Mouse (Mus musculus) left cerebral cortex, postnatal 4 days (tissue): ENCODE results near the gene Slc25a10. TPM values are rescaled to one million over a fixed set of nuclear protein-coding genes. Genes with fewer than 3 reads are reported as not detected.

Experiments used
- DNase-seq: peaks from one replicate; pipeline ENCODE4 v3.0.0-alpha.2; 2022
- intact Hi-C: fragments of 180-260 bp; cut with DNase I; formaldehyde crosslinking; loops from one replicate; pipeline ENCODE4 v1.15.1; 2025
- total RNA-seq, 2 experiments: library from RNA; stranded (reverse); gene quantifications; 2 replicates each; pipeline ENCODE4 v1.2.3; 2021

Gene Slc25a10
- total RNA-seq, 2 experiments from 2014 or later, result 27.2 to 27.6 TPM

DNA sequence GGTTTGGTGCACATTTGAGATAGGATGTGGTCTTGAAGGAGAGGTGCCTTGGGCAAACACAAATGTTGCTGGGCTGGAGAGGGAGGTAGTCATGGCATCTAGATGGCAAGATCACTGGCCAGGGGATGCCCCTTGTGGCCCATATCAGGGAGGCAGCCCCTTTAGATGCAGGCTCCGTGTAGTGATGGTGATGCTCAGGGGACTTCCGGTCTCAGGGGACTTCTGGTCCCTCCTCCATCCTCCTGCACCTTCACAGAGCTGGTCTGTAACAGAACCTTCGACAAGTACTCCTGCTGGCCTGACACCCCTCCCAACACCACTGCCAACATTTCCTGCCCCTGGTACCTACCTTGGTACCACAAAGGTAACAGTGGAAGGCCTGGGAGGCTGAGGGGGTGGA, 44.2 kb downstream of the Slc25a10 start:
- intact Hi-C loops, result no loop called here
- DNase-seq, result no peak

GRCm38 (mm10) chr11:120538485-120538884, 46.8 kb downstream of the Slc25a10 start:
- peak; percentile 95 for DNase-seq
- intact Hi-C loops, result no loop called here

GRCm38 (mm10) chr11:120538955-120539284, 47.3 kb downstream of the Slc25a10 start:
- DNase-seq, result no peak
- intact Hi-C loops, result no loop called here

GRCm38 (mm10) chr11:120539285-120540014, 47.8 kb downstream of the Slc25a10 start:
- DNase-seq, result peak; percentile 76
- intact Hi-C loops, result no loop called here

GRCm38 (mm10) chr11:120541907-120542306, 50.3 kb downstream of the Slc25a10 start:
- peak; percentile 43 for DNase-seq
- intact Hi-C loops, result no loop called here

DNA sequence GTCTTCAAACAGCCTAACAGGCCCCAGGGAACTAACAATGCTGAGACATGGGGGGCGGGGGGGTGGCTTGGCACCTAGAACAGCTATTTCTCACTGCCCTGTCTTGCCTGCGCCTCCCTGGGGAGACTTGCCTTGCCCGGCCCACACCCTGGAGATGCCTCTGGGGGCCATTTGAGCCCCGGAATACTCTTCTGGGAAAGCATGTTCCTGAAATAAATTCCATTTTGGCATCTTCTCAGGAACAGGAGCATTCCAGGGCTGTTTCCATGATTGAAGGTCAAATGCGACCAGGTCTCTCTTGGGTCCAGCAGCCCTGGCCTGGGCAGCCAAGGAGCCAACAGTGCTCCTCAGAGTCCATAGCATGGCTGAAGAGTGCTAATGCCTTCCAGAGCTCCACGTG, 50.7 kb downstream of the Slc25a10 start:
- no peak for DNase-seq
- intact Hi-C loops, result no loop called here

GRCm38 (mm10) chr11:120545964-120546363, 54.3 kb downstream of the Slc25a10 start:
- DNase-seq, result no peak
- intact Hi-C loops, result no loop called here

DNA sequence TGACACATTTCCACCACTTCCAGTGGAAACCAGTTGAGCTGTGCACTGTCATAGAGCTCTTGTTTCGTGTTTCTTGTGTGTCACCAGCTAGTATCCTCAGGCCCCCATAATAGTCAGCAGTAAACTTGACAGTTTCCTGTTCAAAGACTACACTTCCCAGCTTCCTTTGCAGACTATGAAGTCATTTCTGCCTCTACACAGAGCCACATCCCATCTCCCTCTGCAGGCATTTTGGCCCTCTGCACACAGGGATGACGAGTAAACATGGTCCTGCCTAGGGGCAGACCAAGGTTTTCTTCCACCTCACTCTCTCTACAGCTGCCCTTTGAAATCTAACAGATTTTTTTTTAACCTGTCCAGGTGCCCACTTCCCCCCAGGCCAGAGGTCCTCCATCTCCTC, 55.8 kb downstream of the Slc25a10 start:
- no peak for DNase-seq
- intact Hi-C loops, result no loop called here

DNA sequence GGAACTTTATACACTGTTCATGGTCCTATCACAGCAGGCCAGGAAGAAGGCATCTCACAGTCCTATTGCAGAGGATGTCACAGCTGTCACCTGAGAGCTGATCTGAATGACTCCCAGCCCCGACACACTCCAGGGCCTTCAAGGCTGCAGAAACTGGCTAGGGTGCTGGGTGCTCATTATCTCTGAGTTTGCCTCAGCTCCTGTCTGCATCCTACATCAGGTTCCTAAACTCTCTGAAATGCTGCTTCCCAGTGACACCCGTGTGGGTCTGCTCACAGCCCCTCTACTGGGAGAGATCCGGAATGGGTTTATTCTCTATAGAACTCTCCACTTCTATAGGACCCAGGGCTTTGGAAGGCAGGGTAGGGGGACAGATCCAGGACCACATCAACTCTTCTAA, 56.6 kb downstream of the Slc25a10 start:
- intact Hi-C loops, result no loop called here

DNA sequence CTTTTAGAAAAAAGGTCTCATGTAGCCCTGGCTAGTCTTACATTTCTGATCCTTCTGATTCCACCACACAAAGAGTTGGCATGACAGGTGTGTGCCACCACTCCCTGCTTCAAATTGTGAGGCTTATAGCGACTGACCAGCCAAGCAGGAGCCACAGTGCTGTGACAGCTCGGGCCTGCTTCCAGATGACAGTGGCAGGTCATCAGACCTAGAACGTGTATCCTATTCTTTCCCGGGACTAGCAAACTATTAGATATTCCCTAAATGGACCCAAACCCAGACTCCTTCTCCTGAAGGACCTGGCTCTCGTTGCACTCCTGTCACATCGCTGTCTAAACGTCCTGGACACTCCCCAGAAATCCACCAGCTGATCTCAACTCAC, 57.1 kb downstream of the Slc25a10 start:
- intact Hi-C loops, result no loop called here

More for the DNA sequence above, 56.6 kb downstream of the Slc25a10 start:
- no peak for DNase-seq

More for the DNA sequence above, 57.1 kb downstream of the Slc25a10 start:
- DNase-seq, result no peak

Other genes starting within 250 kb of the Slc25a10 start
- 1,000 to 10,000 TPM; 3,514 to 3,537 TPM for gene Actg1, start 143.3 kb upstream of the Slc25a10 start, total RNA-seq
- under 1 TPM; 0.42 to 0.44 TPM for gene Fscn2, start 130.3 kb upstream of the Slc25a10 start, total RNA-seq
- gene Faap100, start 113.1 kb upstream of the Slc25a10 start, total RNA-seq, result 100 to 1,000 TPM in 1 of 2 experiments, 10 to 100 TPM in 1; 94.5 to 100 TPM
- 10 to 100 TPM; 63.8 to 66.2 TPM for gene Nploc4, start 54.1 kb upstream of the Slc25a10 start, total RNA-seq
- gene Tspan10, start 49.2 kb upstream of the Slc25a10 start, total RNA-seq, result 10 to 100 TPM in 1 of 2 experiments, under 1 TPM in 1; 0.77 to 13.3 TPM
- gene Pde6g, start 38.3 kb upstream of the Slc25a10 start, total RNA-seq, result under 1 TPM; 0.22 to 0.32 TPM
- 1 to 10 TPM; 7.9 to 9.6 TPM for gene Oxld1, start 33.8 kb upstream of the Slc25a10 start, total RNA-seq
- 10 to 100 TPM; 21.2 to 24.6 TPM for gene Ccdc137, start 33.7 kb upstream of the Slc25a10 start, total RNA-seq
- 10 to 100 TPM; 43.9 to 46.0 TPM for gene Arl16, start 24.2 kb upstream of the Slc25a10 start, total RNA-seq
- 10 to 100 TPM; 74.4 to 74.5 TPM for gene Mrpl12, start 7.2 kb upstream of the Slc25a10 start, total RNA-seq
- under 1 TPM in 1 of 2 experiments, not detected in 1; 0.18 TPM for gene Gcgr, start 38.9 kb downstream of the Slc25a10 start, total RNA-seq
- 100 to 1,000 TPM; 105 to 113 TPM for gene Mcrip1, start 57.9 kb downstream of the Slc25a10 start, total RNA-seq
- not detected for gene Ppp1r27, start 59.3 kb downstream of the Slc25a10 start, total RNA-seq
- gene P4hb, start 81.4 kb downstream of the Slc25a10 start, total RNA-seq, result 100 to 1,000 TPM; 187 to 203 TPM
- gene Arhgdia, start 89.8 kb downstream of the Slc25a10 start, total RNA-seq, result 100 to 1,000 TPM; 351 to 368 TPM
- 100 to 1,000 TPM; 111 to 113 TPM for gene Alyref, start 106.5 kb downstream of the Slc25a10 start, total RNA-seq
- 100 to 1,000 TPM; 113 to 115 TPM for gene Anapc11, start 106.6 kb downstream of the Slc25a10 start, total RNA-seq
- gene Npb, start 116.6 kb downstream of the Slc25a10 start, total RNA-seq, result 1 to 10 TPM in 1 of 2 experiments, not detected in 1; 1.4 TPM
- gene Pcyt2, start 126.1 kb downstream of the Slc25a10 start, total RNA-seq, result 100 to 1,000 TPM; 144 to 168 TPM
- 10 to 100 TPM; 37.5 to 38.0 TPM for gene Sirt7, start 133.4 kb downstream of the Slc25a10 start, total RNA-seq
- 10 to 100 TPM; 83.3 to 85.8 TPM for gene Mafg, start 141.8 kb downstream of the Slc25a10 start, total RNA-seq
- gene Pycr1, start 151.9 kb downstream of the Slc25a10 start, total RNA-seq, result 1 to 10 TPM; 6.1 to 8.3 TPM
- 1 to 10 TPM; 1.0 to 2.9 TPM for gene Myadml2, start 156.3 kb downstream of the Slc25a10 start, total RNA-seq
- gene Notum, start 169.3 kb downstream of the Slc25a10 start, total RNA-seq, result 1 to 10 TPM; 4.7 to 7.8 TPM
- gene Aspscr1, start 181.1 kb downstream of the Slc25a10 start, total RNA-seq, result 10 to 100 TPM; 79.1 TPM
- 10 to 100 TPM; 31.2 to 35.1 TPM for gene Cenpx, start 221.9 kb downstream of the Slc25a10 start, total RNA-seq
- gene Lrrc45, start 222.1 kb downstream of the Slc25a10 start, total RNA-seq, result 10 to 100 TPM; 76.4 to 78.9 TPM
- 100 to 1,000 TPM; 505 to 551 TPM for gene Rac3, start 229.6 kb downstream of the Slc25a10 start, total RNA-seq
- 1 to 10 TPM; 2.5 to 3.2 TPM for gene Dcxr, start 235.4 kb downstream of the Slc25a10 start, total RNA-seq
- gene Cbr2, start 240.3 kb downstream of the Slc25a10 start, total RNA-seq, result 1 to 10 TPM; 2.9 to 3.0 TPM